Mouse (Mus musculus) limb, embryonic 14.5 days (tissue): ENCODE measurements at regions not wholly inside any gene's neighbourhood (a gene's known extent, or its start where the extent isn't known, plus 50 kb on each side); places are given as distances from the start of the nearest gene placed in this dataset.

Experiments
- ATAC-seq: fragments of 200-750 bp; cut with Nextera tagmentation; 2 replicates; pipeline ENCODE4 v1.8.0; 2017; ENCODE audit warnings: low read depth, moderate number of reproducible peaks, moderate TSS enrichment; ENCODE audit not compliant: low FRiP score
- DNase-seq: peaks from one replicate; pipeline ENCODE4 v3.0.0-alpha.2; 2015; ENCODE audit warnings: low spot score
- H3K27ac ChIP-seq: fragments of 300-500 bp; sonication (generic); replicated peaks from 2 replicates; pipeline ENCODE4 v1.5.1; 2014; ENCODE audit warnings: low read depth, mild to moderate bottlenecking, low read length, moderate library complexity, mixed read lengths
- H3K27me3 ChIP-seq: fragments of 300-500 bp; sonication (generic); 2 replicates; pipeline ENCODE4 v1.6.1; 2014; ENCODE audit warnings: low read length, mixed read lengths; ENCODE audit not compliant: control insufficient read depth, insufficient read depth
- H3K36me3 ChIP-seq: fragments of 300-500 bp; sonication (generic); 2 replicates; pipeline ENCODE4 v1.6.1; 2014; ENCODE audit warnings: mild to moderate bottlenecking, low read length, moderate library complexity, mixed read lengths; ENCODE audit not compliant: control insufficient read depth, insufficient read depth
- H3K4me1 ChIP-seq: fragments of 300-500 bp; sonication (generic); 2 replicates; pipeline ENCODE4 v1.6.1; 2014; ENCODE audit warnings: antibody characterized with exemption, low read length, mixed read lengths; ENCODE audit not compliant: control insufficient read depth, insufficient read depth
- H3K4me2 ChIP-seq: fragments of 300-500 bp; sonication (generic); replicated peaks from 2 replicates; pipeline ENCODE4 v1.6.1; 2014; ENCODE audit warnings: low read depth, mild to moderate bottlenecking, low read length, moderate library complexity; ENCODE audit not compliant: severe bottlenecking
- H3K4me3 ChIP-seq: fragments of 300-500 bp; sonication (generic); replicated peaks from 2 replicates; pipeline ENCODE4 v1.5.1; 2014; ENCODE audit warnings: low read length
- H3K9ac ChIP-seq: fragments of 300-500 bp; sonication (generic); 2 replicates; pipeline ENCODE4 v1.6.1; 2014; ENCODE audit warnings: mild to moderate bottlenecking, low read depth, low read length, moderate library complexity; ENCODE audit not compliant: severe bottlenecking
- H3K9me3 ChIP-seq: fragments of 300-500 bp; sonication (generic); 2 replicates; pipeline ENCODE4 v1.6.1; 2016; ENCODE audit warnings: low read length; ENCODE audit not compliant: control insufficient read depth
- POLR2A ChIP-seq: fragments of 200-500 bp; IDR thresholded peaks from 2 replicates; pipeline ENCODE4 v1.8.0; 2012; ENCODE audit warnings: inconsistent platforms, mild to moderate bottlenecking, moderate library complexity, borderline replicate concordance; ENCODE audit not compliant: insufficient read depth, insufficient read length; ENCODE audit errors: extremely low read depth
- WGBS: fragments of 180-500 bp; shearing (Covaris S2); extraction: QIAGEN DNeasy Blood & Tissue Kit; methylation state at CpG from one replicate; pipeline ENCODE4 v1.1.7; 2014; 5-methylcytosine and 5-hydroxymethylcytosine counted together

GRCm38 (mm10) chr13:112161886-112162285, 126.4 kb upstream of the Ankrd55 start:
- no peak overlapping the region for H3K4me3 ChIP-seq
- peaks cover 11% of the 10 kb centered on the region; the same call in 1 of the 2 replicates for H3K4me1 ChIP-seq
- no peaks in the 10 kb centered on the region for H3K27me3 ChIP-seq
- H3K27ac ChIP-seq = no peak overlapping the region
- H3K9ac ChIP-seq = no peak overlapping the region
- H3K36me3 ChIP-seq = no peaks in the 10 kb centered on the region
- TF ChIP-seq POLR2A = no peak
- 86% methylated on average over 2 of the region's 2 CpGs for WGBS
- DNase-seq (no peak), ATAC-seq (no peak)
- H3K4me2 ChIP-seq = no peak overlapping the region
- H3K9me3 ChIP-seq = no peaks in the 10 kb centered on the region

GRCm38 (mm10) chr13:112165921-112166320, 122.3 kb upstream of the Ankrd55 start:
- H3K4me2 ChIP-seq = no peak overlapping the region
- DNase-seq (no peak), ATAC-seq (no peak)
- TF ChIP-seq POLR2A = no peak
- no peak overlapping the region for H3K9ac ChIP-seq
- 0 out of 2 replicates have a peak overlapping the region, but pooled peaks have one; percentile 13 for H3K27ac ChIP-seq
- H3K27me3 ChIP-seq = no peaks in the 10 kb centered on the region
- peaks cover 5% of the 10 kb centered on the region; the same call in 1 of the 2 replicates for H3K4me1 ChIP-seq
- no peak overlapping the region for H3K4me3 ChIP-seq
- H3K36me3 ChIP-seq = no peaks in the 10 kb centered on the region
- no peaks in the 10 kb centered on the region for H3K9me3 ChIP-seq
- WGBS = 66% methylated on average over 2 of the region's 2 CpGs

DNA sequence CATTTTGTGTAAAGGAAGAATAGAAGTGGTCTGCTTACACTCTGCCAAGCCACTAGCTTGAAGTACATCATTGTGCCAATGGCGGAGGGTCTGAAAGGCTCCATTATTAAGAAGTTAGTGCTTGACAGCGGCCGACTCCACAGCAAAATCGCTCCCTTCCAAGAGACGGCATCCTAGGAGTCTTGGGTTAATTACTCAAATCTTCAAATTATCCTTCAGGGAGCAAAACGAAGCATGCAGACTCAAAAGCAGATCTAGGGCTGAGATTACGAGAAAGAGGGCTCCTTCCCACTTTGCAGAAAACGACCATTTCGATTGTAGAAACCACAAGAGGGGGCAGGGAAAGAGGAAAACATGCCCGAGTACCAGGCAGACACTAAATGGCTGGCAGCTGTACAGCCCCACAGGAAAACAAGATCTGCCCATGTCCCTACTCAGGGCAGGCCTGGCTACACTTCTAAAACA, 121.9 kb upstream of the Ankrd55 start:
- Histone ChIP-seq H3K27ac (0 out of 2 replicates have a peak overlapping the region, but pooled peaks have one; percentile 13), H3K9me3 (no peaks in the 10 kb centered on the region), H3K9ac (no peak overlapping the region), H3K4me1 (0 out of 2 replicates have a peak, but pooled peaks cover 5% of the 10 kb centered on the region), H3K27me3 (no peaks in the 10 kb centered on the region), H3K4me3 (no peak overlapping the region), H3K36me3 (no peaks in the 10 kb centered on the region), H3K4me2 (no peak overlapping the region)
- no peak for TF ChIP-seq POLR2A
- 44% methylated on average over 10 of the region's 10 CpGs for WGBS
- DNase-seq (no peak), ATAC-seq (no peak)

DNA sequence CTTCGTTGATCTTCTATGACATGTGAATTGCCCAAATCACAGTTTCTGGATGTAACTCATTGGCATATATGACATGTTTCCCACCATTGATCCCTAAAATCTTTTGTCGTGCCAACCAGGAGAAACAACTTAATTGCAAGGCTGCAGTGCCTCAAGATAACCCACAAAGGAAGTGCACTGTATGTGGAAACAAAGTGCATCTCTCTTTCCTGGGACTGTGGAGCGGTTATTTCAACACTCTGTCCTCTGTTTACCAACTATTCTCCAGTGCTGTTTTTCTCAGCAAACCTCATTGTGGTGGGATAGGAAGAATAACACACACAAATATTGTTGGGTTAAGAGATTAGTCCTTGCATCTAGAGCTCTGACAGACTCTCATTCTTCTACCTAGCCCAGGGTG, 119.8 kb upstream of the Ankrd55 start:
- Histone ChIP-seq H3K4me2 (no peak overlapping the region), H3K36me3 (no peaks in the 10 kb centered on the region), H3K27ac (no peak overlapping the region), H3K4me3 (no peak overlapping the region), H3K9me3 (no peaks in the 10 kb centered on the region), H3K9ac (no peak overlapping the region), H3K27me3 (no peaks in the 10 kb centered on the region), H3K4me1 (0 out of 2 replicates have a peak, but pooled peaks cover 5% of the 10 kb centered on the region)
- no peak for TF ChIP-seq POLR2A
- DNase-seq = no peak
- no peak for ATAC-seq
- WGBS = 89% methylated on average over 3 of the region's 3 CpGs

DNA sequence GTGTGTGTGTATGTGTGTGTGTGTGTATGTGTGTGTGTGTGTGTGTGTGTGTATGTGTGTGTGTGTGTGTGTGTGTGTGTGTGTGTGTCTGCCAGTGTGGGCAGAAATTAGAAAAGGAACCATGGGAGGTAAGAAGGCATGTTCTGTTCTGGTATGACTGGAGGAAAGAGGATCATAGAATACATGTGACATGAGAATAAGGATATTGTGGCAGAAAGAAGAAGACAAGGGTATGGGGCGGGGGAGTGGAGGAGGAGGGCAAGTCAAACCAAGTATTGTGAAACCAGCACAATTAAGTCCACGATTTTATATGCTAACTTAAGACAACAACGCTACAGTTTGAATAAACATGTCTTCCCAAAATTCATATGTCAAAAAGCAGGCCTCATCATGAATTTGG, 117.4 kb upstream of the Ankrd55 start:
- Histone ChIP-seq H3K36me3 (no peaks in the 10 kb centered on the region), H3K4me3 (no peak overlapping the region), H3K9ac (no peak overlapping the region), H3K4me2 (no peak overlapping the region), H3K27me3 (no peaks in the 10 kb centered on the region), H3K27ac (no peak overlapping the region), H3K4me1 (0 out of 2 replicates have a peak, but pooled peaks cover 3% of the 10 kb centered on the region), H3K9me3 (no peaks in the 10 kb centered on the region)
- ATAC-seq (no peak), DNase-seq (no peak)
- WGBS = 95% methylated on average over 3 of the region's 3 CpGs
- no peak for TF ChIP-seq POLR2A
